Mouse (Mus musculus) brain, embryonic 14.5 days (tissue): ENCODE results near the gene Dhx35.

Source experiments
- CTCF ChIP-seq: fragments of 200-500 bp; IDR thresholded peaks from 2 replicates; pipeline ENCODE4 v1.5.1; 2012; ENCODE audit warnings: inconsistent platforms, mild to moderate bottlenecking, moderate library complexity, borderline replicate concordance; ENCODE audit not compliant: insufficient read depth, insufficient read length; ENCODE audit errors: extremely low read depth
- POLR2A ChIP-seq: fragments of 200-500 bp; IDR thresholded peaks from 2 replicates; pipeline ENCODE4 v1.6.1; 2012; ENCODE audit warnings: mild to moderate bottlenecking, inconsistent platforms, borderline replicate concordance; ENCODE audit not compliant: poor library complexity, insufficient read depth, insufficient read length, severe bottlenecking; ENCODE audit errors: extremely low read depth

DNA sequence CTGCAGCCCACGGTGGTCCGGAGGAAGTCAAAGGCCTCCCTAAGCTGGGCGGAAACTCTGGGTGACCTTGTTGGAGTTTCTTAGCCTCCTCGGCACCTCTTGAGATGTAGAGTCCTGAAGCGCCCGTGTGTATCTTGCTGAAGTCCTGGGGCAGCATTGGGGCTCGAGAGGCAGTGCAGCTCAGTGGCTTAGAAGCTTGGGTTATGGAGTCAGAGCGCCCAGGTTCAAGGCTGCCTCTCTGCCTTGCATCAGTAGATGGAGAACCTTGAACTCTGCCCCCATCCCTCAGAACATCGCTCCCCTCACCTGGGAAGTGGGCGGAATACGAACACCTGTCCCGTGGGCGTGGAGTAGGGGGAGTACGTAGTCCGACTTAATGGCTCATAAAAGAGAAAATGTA is 436 bp downstream of the Dhx35 start:
- TF ChIP-seq CTCF (no peak), POLR2A (no peak)
